Comparison of ENCODE assay signal across 9 mouse cellular contexts in genomic region chr5:138819780-138820179, GRCm38 (mm10). TPM values are rescaled to one million over a fixed set of nuclear protein-coding genes. Genes with fewer than 3 reads are reported as not detected.
DNase-seq lines count a peak whose midpoint lies in the region; ATAC-seq and TF ChIP-seq lines count a peak whose summit lies in the region.
"Had no signal": no experiment of that assay in that cellular context is flagged by ENCODE, and none has a peak within 500 bp of the region (broad histone marks: within the 10 kb centered on the region; RNA-seq: fewer than 3 reads in every experiment).

Gene Gm5294 (plus strand): TSS chr5:138820080.

- no peak for ATAC-seq in heart, embryonic 11.5 days (replicated peaks; ENCODE audit: insufficient number of reproducible peaks, low FRiP score, low TSS enrichment)
- no peak for ATAC-seq in hindbrain, embryonic 15.5 days (ENCODE audit: low FRiP score, low read depth)
- ATAC-seq in midbrain, embryonic 12.5 days (ENCODE audit: low FRiP score, low read depth), result no peak

- WGBS in heart, embryonic 11.5 days (ENCODE audit: insufficient replicate concordance), result 7% methylated on average over 21 of the region's 21 CpGs
- WGBS in heart, adult 2 months, result 26% methylated on average over 21 of the region's 21 CpGs
- WGBS in hindbrain, embryonic 15.5 days, result 9% methylated on average over 21 of the region's 21 CpGs
- 3% methylated on average over 21 of the region's 21 CpGs for WGBS in midbrain, embryonic 12.5 days

- no peak for TF ChIP-seq CTCF in heart, adult 2 months (IDR thresholded peaks at IDR 0.05)

- no peak for DNase-seq in heart, adult 2 months
- DNase-seq in ZHBTc4 (ENCODE audit: low read depth, low spot score), result peak; percentile 20
- no peak for DNase-seq in frontal cortex, postnatal 25 days (ENCODE audit: low spot score in 2 of 2)
- DNase-seq in adrenal gland, adult 18-20 months (ENCODE audit: low spot score in 2 of 2), result no peak
- no peak for DNase-seq in layer of hippocampus, adult 11-12 months (ENCODE audit: low spot score)

- no peaks in the 10 kb centered on the region for H3K9me3 ChIP-seq in heart, embryonic 11.5 days (replicated peaks; ENCODE audit: control insufficient read depth, low read length)
- no peaks in the 10 kb centered on the region for H3K9me3 ChIP-seq in hindbrain, embryonic 15.5 days
- peaks cover 4% of the 10 kb centered on the region; the same call in 1 of the 2 replicates for H3K9me3 ChIP-seq in midbrain, embryonic 12.5 days

- H3K4me3 ChIP-seq in heart, embryonic 11.5 days (ENCODE audit: low read depth, low read length), result peak within 1 kb of the TSS; percentile 39
- no peak within 1 kb of the TSS for H3K4me3 ChIP-seq in heart, adult 2 months
- peak within 1 kb of the TSS; percentile 25 for H3K4me3 ChIP-seq in hindbrain, embryonic 15.5 days
- H3K4me3 ChIP-seq in midbrain, embryonic 12.5 days, result peak within 1 kb of the TSS; percentile 23

- H3K4me2 ChIP-seq in heart, embryonic 11.5 days, result peak within 1 kb of the TSS; percentile 74
- peak within 1 kb of the TSS; percentile 52 for H3K4me2 ChIP-seq in hindbrain, embryonic 15.5 days
- peak within 1 kb of the TSS; percentile 44 for H3K4me2 ChIP-seq in midbrain, embryonic 12.5 days (replicated peaks)

- H3K27ac ChIP-seq in heart, embryonic 11.5 days (ENCODE audit: low read depth, low read length), result no peak within 1 kb of the TSS
- no peak within 1 kb of the TSS for H3K27ac ChIP-seq in heart, adult 2 months
- H3K27ac ChIP-seq in hindbrain, embryonic 15.5 days (replicated peaks), result no peak within 1 kb of the TSS
- no peak within 1 kb of the TSS for H3K27ac ChIP-seq in midbrain, embryonic 12.5 days (replicated peaks)

- intact Hi-C loops in heart, adult 2 months (cut with DNase I), result no loop called here

- TF ChIP-seq POLR2A in heart, adult 2 months (IDR thresholded peaks at IDR 0.05; ENCODE audit: insufficient read depth, low read depth, low read length), result no peak

- no peaks in the 10 kb centered on the region for H3K4me1 ChIP-seq in heart, embryonic 11.5 days (ENCODE audit: control insufficient read depth, insufficient read depth, low read length)
- H3K4me1 ChIP-seq in heart, adult 2 months (ENCODE audit: control insufficient read depth, insufficient read depth, low read length), result no peaks in the 10 kb centered on the region
- H3K4me1 ChIP-seq in hindbrain, embryonic 15.5 days (replicated peaks), result peaks cover 12% of the 10 kb centered on the region
- H3K4me1 ChIP-seq in midbrain, embryonic 12.5 days, result peaks cover 7% of the 10 kb centered on the region

- no peaks in the 10 kb centered on the region for H3K79me2 ChIP-seq in heart, adult 2 months (replicated peaks; ENCODE audit: control insufficient read depth, insufficient read depth, low read length)

- peak within 1 kb of the TSS; percentile 36; the same call in 1 of the 2 replicates for H3K9ac ChIP-seq in heart, embryonic 11.5 days (ENCODE audit: low read depth, low read length)
- H3K9ac ChIP-seq in heart, adult 2 months (ENCODE audit: low read depth, low read length), result no peak within 1 kb of the TSS
- no peak within 1 kb of the TSS for H3K9ac ChIP-seq in hindbrain, embryonic 15.5 days
- no peak within 1 kb of the TSS for H3K9ac ChIP-seq in midbrain, embryonic 12.5 days (replicated peaks)

- peaks cover 65% of the 10 kb centered on the region for H3K27me3 ChIP-seq in heart, embryonic 11.5 days (ENCODE audit: control insufficient read depth, insufficient read depth, low read length)
- peaks cover 11% of the 10 kb centered on the region for H3K27me3 ChIP-seq in heart, adult 2 months (ENCODE audit: control insufficient read depth, insufficient read depth, low read length)
- H3K27me3 ChIP-seq in hindbrain, embryonic 15.5 days, result peaks cover 53% of the 10 kb centered on the region
- peaks cover 70% of the 10 kb centered on the region for H3K27me3 ChIP-seq in midbrain, embryonic 12.5 days

- no peaks in the 10 kb centered on the region for H3K36me3 ChIP-seq in heart, embryonic 11.5 days (ENCODE audit: control insufficient read depth, insufficient read depth, low read length)
- no peaks in the 10 kb centered on the region for H3K36me3 ChIP-seq in heart, adult 2 months (ENCODE audit: control insufficient read depth, insufficient read depth, low read length)
- H3K36me3 ChIP-seq in hindbrain, embryonic 15.5 days, result no peaks in the 10 kb centered on the region
- H3K36me3 ChIP-seq in midbrain, embryonic 12.5 days, result no peaks in the 10 kb centered on the region

- no peak for TF ChIP-seq EP300 in heart, adult 2 months (IDR thresholded peaks at IDR 0.05; ENCODE audit: insufficient read depth, low read depth, low read length)

RNA-seq across cellular contexts. Expression of gene Gm5294, which starts in this region (rescaled TPM):
- not detected in 2 replicates for polyA plus RNA-seq in heart, embryonic 11.5 days (2014; fragmentation: Nextera tagmentation; extraction: Ambion mirVana)
- not detected for total RNA-seq in heart, adult 2 months (2021)
- polyA plus RNA-seq in heart, adult 2 months (2012; rRNA removed), result not detected in 2 replicates
- polyA plus RNA-seq in hindbrain, embryonic 15.5 days (2015; fragmentation: Nextera tagmentation; extraction: Ambion mirVana), result 0.62 and 0.74 TPM in 2 replicates
- not detected in 2 replicates for polyA plus RNA-seq in midbrain, embryonic 12.5 days (2016; fragmentation: Nextera tagmentation; extraction: Ambion mirVana)
- total RNA-seq in adrenal gland, adult 18-20 months (2021), result not detected
- polyA plus RNA-seq: C2C12 had no signal
